Mouse (Mus musculus): ENCODE measurements around the gene Atp1a2. TPM values are rescaled to one million over a fixed set of nuclear protein-coding genes. Genes with fewer than 3 reads are reported as not detected.
A peak's percentile ranks its signal among the peaks of the same experiment; 100 is the strongest.
"Not testable (repeated sequence)": the region's sequence is repeated elsewhere in the genome, so short reads cannot be mapped to it uniquely, and the experiment has no call there.

The Atp1a2 gene
- total and polyA plus RNA-seq, 2 experiments from 2014 or later, result 119 to 572 TPM

DNA sequence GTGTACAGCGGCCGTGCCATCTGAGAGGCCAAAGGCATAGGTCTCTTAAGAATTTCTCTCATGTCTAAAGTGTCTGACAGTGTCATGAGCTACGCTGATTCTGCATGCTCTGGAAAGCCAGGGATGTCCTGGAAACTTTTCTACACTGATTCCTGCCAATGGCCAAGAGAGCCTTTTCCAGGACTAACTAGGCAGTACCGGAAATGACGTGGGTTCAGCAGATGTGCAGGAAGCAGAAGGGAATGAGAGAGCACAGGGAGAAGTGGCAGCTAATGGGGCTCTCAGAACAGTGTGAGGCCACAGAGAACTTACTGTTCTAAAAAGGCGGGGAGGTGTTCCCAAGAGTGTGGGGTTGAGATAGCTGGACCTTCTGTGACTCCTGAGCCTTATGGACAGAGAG, 24.5 kb downstream of the Atp1a2 start:
- ATAC-seq (no peak), DNase-seq (ENCODE audit: low spot score) (no peak)
- 89% methylated on average over 6 of the region's 6 CpGs for WGBS
- H3K36me3 ChIP-seq (ENCODE audit: insufficient read depth, low read length), result no peaks in the 10 kb centered on the region
- no peaks in the 10 kb centered on the region for H3K27me3 ChIP-seq (ENCODE audit: insufficient read depth, low read length)
- no peak overlapping the region for H3K4me2 ChIP-seq (ENCODE audit: low read depth, low read length)
- no peak overlapping the region for H3K9ac ChIP-seq (replicated peaks; ENCODE audit: low read length)
- no peak overlapping the region for H3K27ac ChIP-seq
- TF ChIP-seq CTCF (IDR thresholded peaks at IDR 0.05; ENCODE audit: low read depth), result no peak
- H3K4me1 ChIP-seq (ENCODE audit: insufficient read depth, low read length), result peaks cover 6% of the 10 kb centered on the region; the same call in 1 of the 2 replicates
- no peaks in the 10 kb centered on the region for H3K9me3 ChIP-seq (ENCODE audit: low read length)
- no peak overlapping the region for H3K4me3 ChIP-seq (ENCODE audit: low read length)

DNA sequence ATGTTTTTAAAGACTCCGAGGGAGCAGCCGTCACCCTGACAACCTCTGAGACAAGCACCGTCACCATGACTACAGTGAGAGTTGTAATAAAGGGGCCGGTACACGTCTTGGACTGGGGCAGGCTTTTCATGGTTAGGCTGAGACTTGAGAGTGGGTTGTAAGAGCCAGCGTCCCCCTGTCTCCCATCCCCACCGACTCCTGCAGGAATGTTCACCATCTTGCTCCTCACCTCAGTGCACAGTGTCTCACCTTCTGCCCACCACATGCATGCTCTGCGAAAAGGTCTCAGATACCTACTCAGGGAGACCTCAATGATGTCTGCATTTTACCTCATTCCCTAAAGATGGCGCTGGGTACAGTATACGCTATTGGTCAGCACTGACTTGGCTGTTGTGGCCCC, 26.1 kb downstream of the Atp1a2 start:
- Histone ChIP-seq H3K4me1 (ENCODE audit: insufficient read depth, low read length) (peaks cover 6% of the 10 kb centered on the region; the same call in 1 of the 2 replicates), H3K9ac (replicated peaks; ENCODE audit: low read length) (no peak overlapping the region), H3K4me3 (ENCODE audit: low read length) (no peak overlapping the region), H3K27ac (0 out of 2 replicates have a peak overlapping the region, but pooled peaks have one; percentile 22), H3K27me3 (ENCODE audit: insufficient read depth, low read length) (no peaks in the 10 kb centered on the region), H3K4me2 (ENCODE audit: low read depth, low read length) (no peak overlapping the region), H3K9me3 (ENCODE audit: low read length) (no peaks in the 10 kb centered on the region), H3K36me3 (ENCODE audit: insufficient read depth, low read length) (no peaks in the 10 kb centered on the region)
- ATAC-seq (peak; percentile 90), DNase-seq (ENCODE audit: low spot score) (peak; percentile 70)
- TF ChIP-seq CTCF (IDR thresholded peaks at IDR 0.05; ENCODE audit: low read depth), result no peak
- 33% methylated on average over 10 of the region's 10 CpGs for WGBS

DNA sequence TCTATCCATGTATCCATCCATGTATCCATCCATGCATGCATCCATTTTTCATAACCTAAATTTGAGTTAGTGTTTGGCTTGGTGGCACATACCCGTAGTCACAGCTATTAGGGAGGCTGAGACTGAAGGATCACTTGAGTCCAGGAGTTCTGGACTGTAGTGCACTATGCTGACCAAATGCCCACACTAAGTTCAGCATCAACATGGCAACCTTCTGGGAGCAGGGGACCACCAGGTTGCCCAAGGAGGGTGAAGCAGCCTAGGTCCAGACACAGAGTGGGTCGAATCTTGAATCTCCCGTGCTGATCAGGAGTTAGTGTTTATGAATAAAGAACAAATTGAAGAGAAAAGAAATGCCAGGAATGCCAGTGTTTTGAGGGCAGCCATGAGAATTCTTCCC, 26.7 kb downstream of the Atp1a2 start:
- ATAC-seq, result peak; percentile 18; the same call in 1 of the 2 replicates
- H3K27ac ChIP-seq, result 0 out of 2 replicates have a peak overlapping the region, but pooled peaks have one; percentile 22

DNA sequence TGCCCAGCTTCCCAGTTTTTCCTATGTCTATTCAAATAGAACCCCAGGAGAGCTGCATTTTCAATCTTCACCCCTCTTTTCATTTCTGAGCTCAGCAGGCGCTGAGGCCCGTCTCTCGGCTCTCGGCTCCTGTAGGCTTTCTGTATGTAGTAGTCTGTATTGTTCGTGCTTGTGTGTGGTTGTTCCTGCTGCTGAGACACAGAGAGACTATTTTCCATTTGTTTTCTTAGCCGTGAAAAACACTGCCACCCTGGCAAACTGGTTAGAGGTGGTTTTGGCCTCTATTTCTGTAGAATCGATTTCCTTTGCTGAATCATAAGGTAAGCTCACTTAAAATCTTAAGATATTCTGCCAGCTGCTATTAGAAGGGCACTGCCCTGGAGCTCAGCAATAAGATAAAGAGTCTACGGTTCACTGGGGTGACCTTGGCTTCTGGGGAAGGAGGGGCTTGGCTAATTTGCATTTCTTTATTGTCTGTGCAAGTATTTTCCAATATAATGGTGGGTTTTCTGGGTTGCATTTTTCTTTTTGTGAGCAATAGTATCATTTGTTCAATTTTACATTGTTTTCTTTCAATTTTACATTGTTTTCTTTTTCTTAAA, 36.3 kb downstream of the Atp1a2 start, which contains the start of gene Igsf8:
Gene Igsf8 (plus strand): TSS at position 165 of the 602 bp plus-strand sequence.
- no peak within 1 kb of the TSS for H3K4me3 ChIP-seq (ENCODE audit: low read length)
- ATAC-seq, result no peak
- no peak within 1 kb of the TSS for H3K9ac ChIP-seq (replicated peaks; ENCODE audit: low read length)
- H3K36me3 ChIP-seq (ENCODE audit: insufficient read depth, low read length), result no peaks in the 10 kb centered on the region
- no peak for TF ChIP-seq CTCF (IDR thresholded peaks at IDR 0.05; ENCODE audit: low read depth)
- peak within 1 kb of the TSS; percentile 11; the same call in 1 of the 2 replicates for H3K27ac ChIP-seq
- no peaks in the 10 kb centered on the region for H3K27me3 ChIP-seq (ENCODE audit: insufficient read depth, low read length)
- H3K4me2 ChIP-seq (ENCODE audit: low read depth, low read length), result no peak within 1 kb of the TSS
- no peak for DNase-seq (ENCODE audit: low spot score)
- WGBS, result 19% methylated on average over 8 of the region's 8 CpGs
- H3K9me3 ChIP-seq (ENCODE audit: low read length), result no peaks in the 10 kb centered on the region
- H3K4me1 ChIP-seq (ENCODE audit: insufficient read depth, low read length), result no peaks in the 10 kb centered on the region

More for the DNA sequence above, 26.7 kb downstream of the Atp1a2 start:
- Histone ChIP-seq H3K9ac (replicated peaks; ENCODE audit: low read length) (no peak overlapping the region), H3K27me3 (ENCODE audit: insufficient read depth, low read length) (no peaks in the 10 kb centered on the region), H3K4me2 (ENCODE audit: low read depth, low read length) (no peak overlapping the region), H3K4me3 (ENCODE audit: low read length) (no peak overlapping the region), H3K9me3 (ENCODE audit: low read length) (no peaks in the 10 kb centered on the region), H3K4me1 (ENCODE audit: insufficient read depth, low read length) (peaks cover 6% of the 10 kb centered on the region; the same call in 1 of the 2 replicates), H3K36me3 (ENCODE audit: insufficient read depth, low read length) (no peaks in the 10 kb centered on the region)
- no peak for TF ChIP-seq CTCF (IDR thresholded peaks at IDR 0.05; ENCODE audit: low read depth)
- 51% methylated on average over 3 of the region's 3 CpGs for WGBS
- DNase-seq (ENCODE audit: low spot score), result no peak

DNA sequence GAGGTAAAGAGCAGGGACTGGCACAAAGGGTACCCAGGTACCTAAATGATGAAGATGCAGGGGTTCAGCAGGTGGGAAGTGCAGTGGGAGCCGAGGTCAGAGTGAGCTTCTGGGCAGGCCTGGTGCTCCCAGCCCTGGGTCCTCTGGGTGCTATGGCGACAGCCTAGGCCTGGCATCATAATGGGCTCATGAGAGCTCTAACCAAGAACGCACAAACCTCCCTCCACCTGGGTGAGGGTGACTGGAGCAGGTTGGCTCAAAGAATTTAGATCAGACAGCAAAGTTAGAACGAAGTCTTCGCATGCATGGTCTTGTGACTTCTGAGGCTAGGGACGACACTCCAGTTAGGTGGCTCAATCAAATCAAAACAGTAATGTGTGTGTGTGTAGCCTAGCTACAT, 39.5 kb downstream of the Atp1a2 start, which contains the start of gene Atp1a4:
Gene Atp1a4 (minus strand): TSS at position 101 of the 400 bp plus-strand sequence.
- Histone ChIP-seq H3K27ac (no peak within 1 kb of the TSS), H3K4me1 (ENCODE audit: insufficient read depth, low read length) (no peaks in the 10 kb centered on the region), H3K9me3 (ENCODE audit: low read length) (no peaks in the 10 kb centered on the region), H3K4me2 (ENCODE audit: low read depth, low read length) (no peak within 1 kb of the TSS), H3K36me3 (ENCODE audit: insufficient read depth, low read length) (no peaks in the 10 kb centered on the region), H3K27me3 (ENCODE audit: insufficient read depth, low read length) (no peaks in the 10 kb centered on the region), H3K9ac (replicated peaks; ENCODE audit: low read length) (no peak within 1 kb of the TSS), H3K4me3 (ENCODE audit: low read length) (no peak within 1 kb of the TSS)
- no peak for TF ChIP-seq CTCF (IDR thresholded peaks at IDR 0.05; ENCODE audit: low read depth)
- 90% methylated on average over 6 of the region's 6 CpGs for WGBS
- DNase-seq (ENCODE audit: low spot score) (no peak), ATAC-seq (no peak)

DNA sequence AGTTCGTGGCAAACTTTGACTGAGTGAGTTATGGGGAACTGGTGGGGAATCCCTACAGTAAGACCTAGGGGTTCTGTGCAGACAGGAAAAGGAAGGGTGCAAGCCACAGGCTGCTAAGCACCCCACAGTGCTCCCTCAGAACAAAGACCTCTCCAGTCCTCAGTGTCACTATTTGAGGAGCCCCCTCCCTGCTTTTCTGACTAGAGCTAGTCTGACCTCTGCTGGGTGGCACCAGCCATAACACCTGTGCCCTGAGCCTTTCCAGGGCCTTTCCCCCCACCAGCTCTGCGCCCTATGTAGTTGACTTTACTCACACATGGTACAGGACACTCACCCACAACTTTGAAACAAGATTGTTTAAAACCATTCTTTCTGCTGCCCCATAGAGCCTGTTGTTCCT, 50.2 kb downstream of the Atp1a2 start:
- H3K9me3 ChIP-seq (ENCODE audit: low read length), result no peaks in the 10 kb centered on the region
- no peak overlapping the region for H3K9ac ChIP-seq (replicated peaks; ENCODE audit: low read length)
- no peak overlapping the region for H3K27ac ChIP-seq
- peak; percentile 79 for ATAC-seq
- H3K4me3 ChIP-seq (ENCODE audit: low read length), result no peak overlapping the region
- WGBS, result 34% methylated on average over 2 of the region's 2 CpGs
- no peak overlapping the region for H3K4me2 ChIP-seq (ENCODE audit: low read depth, low read length)
- DNase-seq (ENCODE audit: low spot score), result peak; percentile 62
- no peaks in the 10 kb centered on the region for H3K36me3 ChIP-seq (ENCODE audit: insufficient read depth, low read length)
- H3K27me3 ChIP-seq (ENCODE audit: insufficient read depth, low read length), result no peaks in the 10 kb centered on the region
- TF ChIP-seq CTCF (IDR thresholded peaks at IDR 0.05; ENCODE audit: low read depth), result peak; percentile 70
- no peaks in the 10 kb centered on the region for H3K4me1 ChIP-seq (ENCODE audit: insufficient read depth, low read length)

DNA sequence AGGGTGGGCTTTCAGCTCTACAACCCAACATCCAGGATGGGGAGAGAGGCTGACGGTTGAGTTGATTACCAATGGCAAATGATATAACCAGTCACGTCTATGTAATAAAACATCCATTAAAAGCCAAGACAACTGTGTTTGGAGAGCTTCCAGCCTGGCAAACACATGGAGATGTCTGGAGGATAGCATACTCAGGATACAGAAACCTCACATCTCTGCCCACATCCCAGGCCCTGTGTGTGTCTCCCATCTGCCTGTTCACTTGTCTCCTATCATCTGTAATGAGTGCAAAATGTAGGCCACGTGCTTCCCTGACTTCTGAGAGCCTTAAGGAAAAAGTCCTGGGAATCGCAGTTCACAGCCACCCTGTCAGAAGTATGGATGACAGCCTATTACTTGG, 50.6 kb downstream of the Atp1a2 start:
- Histone ChIP-seq H3K9ac (replicated peaks; ENCODE audit: low read length) (no peak overlapping the region), H3K4me2 (ENCODE audit: low read depth, low read length) (no peak overlapping the region), H3K4me3 (ENCODE audit: low read length) (no peak overlapping the region), H3K27ac (no peak overlapping the region), H3K9me3 (ENCODE audit: low read length) (no peaks in the 10 kb centered on the region), H3K36me3 (ENCODE audit: insufficient read depth, low read length) (no peaks in the 10 kb centered on the region), H3K27me3 (ENCODE audit: insufficient read depth, low read length) (no peaks in the 10 kb centered on the region), H3K4me1 (ENCODE audit: insufficient read depth, low read length) (no peaks in the 10 kb centered on the region)
- ATAC-seq (peak; percentile 13; the same call in 1 of the 2 replicates), DNase-seq (ENCODE audit: low spot score) (no peak)
- no peak for TF ChIP-seq CTCF (IDR thresholded peaks at IDR 0.05; ENCODE audit: low read depth)
- WGBS, result 59% methylated on average over 4 of the region's 4 CpGs

DNA sequence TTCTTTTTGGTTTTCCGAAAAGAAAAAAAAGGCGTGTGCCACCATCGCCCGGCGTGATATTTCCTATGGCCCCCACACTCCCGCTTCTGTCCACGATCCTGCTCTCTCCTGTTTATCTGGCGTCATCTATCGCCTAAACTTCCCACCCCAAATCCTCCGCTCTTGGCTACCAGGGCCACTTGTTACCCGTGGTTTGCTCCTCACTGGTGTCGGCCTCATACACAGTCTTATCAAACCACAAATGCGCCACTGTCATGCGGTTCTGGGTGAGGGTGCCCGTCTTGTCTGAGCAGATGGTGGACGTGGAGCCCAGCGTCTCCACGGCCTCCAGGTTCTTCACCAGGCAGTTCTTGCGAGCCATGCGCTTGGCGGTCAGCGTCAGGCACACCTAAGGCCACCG, 53.2 kb downstream of the Atp1a2 start:
- not testable (repeated sequence) for H3K4me3 ChIP-seq (ENCODE audit: low read length); H3K9ac ChIP-seq (replicated peaks; ENCODE audit: low read length); H3K27ac ChIP-seq; DNase-seq (ENCODE audit: low spot score); H3K27me3 ChIP-seq (ENCODE audit: insufficient read depth, low read length); H3K36me3 ChIP-seq (ENCODE audit: insufficient read depth, low read length); H3K4me1 ChIP-seq (ENCODE audit: insufficient read depth, low read length); H3K9me3 ChIP-seq (ENCODE audit: low read length); ATAC-seq
- WGBS, result 54% methylated on average over 23 of the region's 23 CpGs
- 0 out of 2 replicates have a peak overlapping the region, but pooled peaks have one; percentile 10 for H3K4me2 ChIP-seq (ENCODE audit: low read depth, low read length)

Data from hindbrain, postnatal 0 days (tissue).